Mouse (Mus musculus): ENCODE data around the gene Lcorl. TPM values are rescaled to one million over a fixed set of nuclear protein-coding genes. Genes with fewer than 3 reads are reported as not detected.
"Not testable (repeated sequence)": the region's sequence is repeated elsewhere in the genome, so short reads cannot be mapped to it uniquely, and the experiment has no call there.

Gene Lcorl
- total and polyA plus RNA-seq, 3 experiments, result 0.57 to 7.8 (median 7.1) TPM

DNA sequence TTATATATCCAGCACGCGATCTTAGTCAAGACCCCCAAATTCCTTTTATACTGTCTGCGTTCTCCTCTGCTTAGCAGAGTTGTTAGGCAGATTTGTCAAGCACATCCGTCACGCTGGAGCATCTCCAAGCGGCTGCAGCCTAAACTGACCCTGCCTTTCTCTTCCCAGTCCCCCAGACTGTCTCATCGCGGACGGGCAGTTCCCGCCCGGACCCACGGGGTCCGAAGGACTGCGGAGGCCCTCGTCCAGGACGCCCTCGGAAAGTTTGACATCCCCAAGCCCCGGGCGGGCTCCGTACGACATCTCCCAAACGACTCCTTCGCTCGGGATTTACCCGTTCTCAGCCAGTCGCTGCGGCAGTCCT is 188.2 kb downstream of the Lcorl start:
- TF ChIP-seq EP300 (IDR thresholded peaks at IDR 0.05; ENCODE audit: insufficient read depth, low read depth, low read length) (no peak), CTCF (IDR thresholded peaks at IDR 0.05) (no peak), POLR2A (IDR thresholded peaks at IDR 0.05; ENCODE audit: insufficient read depth, low read depth, low read length) (no peak)
- H3K27ac ChIP-seq, result peak overlapping the region; percentile 65
- no peak for DNase-seq

GRCm38 (mm10) chr5:45668831-45669230 is 188.6 kb downstream of the Lcorl start:
- Histone ChIP-seq H3K4me1 (ENCODE audit: control insufficient read depth, insufficient read depth, low read length) (peaks cover 3% of the 10 kb centered on the region), H3K4me3 (peak overlapping the region; percentile 88), H3K27me3 (ENCODE audit: control insufficient read depth, insufficient read depth, low read length) (no peaks in the 10 kb centered on the region), H3K27ac (peak overlapping the region; percentile 65), H3K9ac (ENCODE audit: low read depth, low read length) (peak overlapping the region; percentile 9), H3K36me3 (ENCODE audit: control insufficient read depth, insufficient read depth, low read length) (peaks cover 3% of the 10 kb centered on the region; the same call in 1 of the 2 replicates), H3K79me2 (replicated peaks; ENCODE audit: control insufficient read depth, insufficient read depth, low read length) (no peaks in the 10 kb centered on the region)
- no peak for DNase-seq
- intact Hi-C loops (cut with DNase I), result loop anchor here (1.0 to 10.0 kb wide), 5 partner anchors 134 to 1384 kb away; partner anchors contain the start of genes Lcorl and Med28
- no peak for TF ChIP-seq EP300 (IDR thresholded peaks at IDR 0.05; ENCODE audit: insufficient read depth, low read depth, low read length)
- no peak for TF ChIP-seq CTCF (IDR thresholded peaks at IDR 0.05)
- no peak for TF ChIP-seq POLR2A (IDR thresholded peaks at IDR 0.05; ENCODE audit: insufficient read depth, low read depth, low read length)
- 0% methylated on average over 3 of the region's 3 CpGs for WGBS

More for the DNA sequence above, 188.2 kb downstream of the Lcorl start:
- peaks cover 3% of the 10 kb centered on the region for H3K4me1 ChIP-seq (ENCODE audit: control insufficient read depth, insufficient read depth, low read length)
- no peaks in the 10 kb centered on the region for H3K27me3 ChIP-seq (ENCODE audit: control insufficient read depth, insufficient read depth, low read length)
- peaks cover 3% of the 10 kb centered on the region; the same call in 1 of the 2 replicates for H3K36me3 ChIP-seq (ENCODE audit: control insufficient read depth, insufficient read depth, low read length)
- no peaks in the 10 kb centered on the region for H3K79me2 ChIP-seq (replicated peaks; ENCODE audit: control insufficient read depth, insufficient read depth, low read length)
- peak overlapping the region; percentile 88 for H3K4me3 ChIP-seq
- intact Hi-C loops (cut with DNase I), result loop anchor here (2.0 to 10.0 kb wide), 4 partner anchors 134 to 1384 kb away; partner anchors contain the start of genes Lcorl and Med28
- WGBS, result under 1% methylated on average over 27 of the region's 27 CpGs
- peak overlapping the region; percentile 68 for H3K9ac ChIP-seq (ENCODE audit: low read depth, low read length)

DNA sequence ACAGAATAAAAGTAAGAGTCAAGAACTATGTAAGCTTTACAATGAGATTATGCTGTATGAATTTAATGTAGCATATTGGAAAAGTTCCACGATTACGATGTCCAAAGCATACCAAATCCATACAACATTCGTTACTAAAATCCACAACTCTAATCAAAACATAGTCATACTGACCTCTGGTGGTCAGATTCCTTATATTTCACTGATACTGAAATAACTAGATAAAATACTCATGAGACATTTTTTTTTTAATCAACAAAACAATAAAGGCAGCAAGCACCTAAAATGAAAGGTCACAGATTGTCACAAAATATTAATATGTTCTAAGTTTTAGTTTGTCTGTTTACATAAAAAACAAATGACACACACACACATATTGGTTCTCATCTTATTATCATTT is 189.1 kb downstream of the Lcorl start:
- H3K4me1 ChIP-seq (ENCODE audit: control insufficient read depth, insufficient read depth, low read length), result peaks cover 3% of the 10 kb centered on the region
- no peaks in the 10 kb centered on the region for H3K79me2 ChIP-seq (replicated peaks; ENCODE audit: control insufficient read depth, insufficient read depth, low read length)
- intact Hi-C loops (cut with DNase I), result loop anchor here (1.0 to 10.0 kb wide), 5 partner anchors 134 to 1384 kb away; partner anchors contain the start of genes Lcorl and Med28
- H3K27me3 ChIP-seq (ENCODE audit: control insufficient read depth, insufficient read depth, low read length), result no peaks in the 10 kb centered on the region
- no peak overlapping the region for H3K9ac ChIP-seq (ENCODE audit: low read depth, low read length)
- peaks cover 3% of the 10 kb centered on the region; the same call in 1 of the 2 replicates for H3K36me3 ChIP-seq (ENCODE audit: control insufficient read depth, insufficient read depth, low read length)
- H3K4me3 ChIP-seq, result no peak overlapping the region
- no peak for DNase-seq
- H3K27ac ChIP-seq, result no peak overlapping the region
- WGBS, result 13% methylated on average over 3 of the region's 3 CpGs
- peak; percentile 78 for TF ChIP-seq CTCF (IDR thresholded peaks at IDR 0.05)
- TF ChIP-seq POLR2A (IDR thresholded peaks at IDR 0.05; ENCODE audit: insufficient read depth, low read depth, low read length), result no peak

- H3K9ac ChIP-seq (ENCODE audit: low read depth, low read length); DNase-seq; intact Hi-C loops (cut with DNase I); H3K4me1 ChIP-seq (ENCODE audit: control insufficient read depth, insufficient read depth, low read length); H3K4me3 ChIP-seq; H3K27ac ChIP-seq; H3K79me2 ChIP-seq (replicated peaks; ENCODE audit: control insufficient read depth, insufficient read depth, low read length); H3K36me3 ChIP-seq (ENCODE audit: control insufficient read depth, insufficient read depth, low read length); H3K27me3 ChIP-seq (ENCODE audit: control insufficient read depth, insufficient read depth, low read length): not testable (repeated sequence)
- WGBS, result 94% methylated on average over 13 of the region's 13 CpGs
These were observed 199.0 kb downstream of the Lcorl start for GRCm38 (mm10) chr5:45658406-45658805.

- no peaks in the 10 kb centered on the region for H3K4me1 ChIP-seq (ENCODE audit: control insufficient read depth, insufficient read depth, low read length)
- 80% methylated on average over 2 of the region's 2 CpGs for WGBS
- no peaks in the 10 kb centered on the region for H3K27me3 ChIP-seq (ENCODE audit: control insufficient read depth, insufficient read depth, low read length)
- H3K9ac ChIP-seq (ENCODE audit: low read depth, low read length), result no peak overlapping the region
- DNase-seq, result no peak
- no peaks in the 10 kb centered on the region for H3K36me3 ChIP-seq (ENCODE audit: control insufficient read depth, insufficient read depth, low read length)
- TF ChIP-seq EP300 (IDR thresholded peaks at IDR 0.05; ENCODE audit: insufficient read depth, low read depth, low read length) (no peak), POLR2A (IDR thresholded peaks at IDR 0.05; ENCODE audit: insufficient read depth, low read depth, low read length) (no peak), CTCF (IDR thresholded peaks at IDR 0.05) (no peak)
- H3K4me3 ChIP-seq, result no peak overlapping the region
- intact Hi-C loops (cut with DNase I), result no loop called here
- H3K79me2 ChIP-seq (replicated peaks; ENCODE audit: control insufficient read depth, insufficient read depth, low read length), result no peaks in the 10 kb centered on the region
- no peak overlapping the region for H3K27ac ChIP-seq
These were observed 206.2 kb downstream of the Lcorl start for GRCm38 (mm10) chr5:45651026-45651703.

Other genes with a start within 250 kb of the Lcorl start
- gene Fam184b, start 218.0 kb downstream of the Lcorl start, total RNA-seq (2021), result under 1 TPM in 1 of 2 experiments, not detected in 1; 0.07 TPM
- gene Fam184b, start 218.0 kb downstream of the Lcorl start, polyA plus RNA-seq (2012; rRNA removed), result not detected in 2 replicates
- under 1 TPM; 0.10 to 0.16 TPM for gene Ncapg, start 187.7 kb downstream of the Lcorl start, total RNA-seq (2021)
- 0.06 TPM in 2 replicates for gene Ncapg, start 187.7 kb downstream of the Lcorl start, polyA plus RNA-seq (2012; rRNA removed)

All from heart, adult 2 months (tissue).